Mouse (Mus musculus) embryonic fibroblast, embryonic 13.5 days (primary cell): ENCODE results near the gene Dynlt1b.
"Not testable (repeated sequence)": the region's sequence is repeated elsewhere in the genome, so short reads cannot be mapped to it uniquely, and the experiment has no call there.

Experiments used
- CTCF ChIP-seq: IDR thresholded peaks from 2 replicates; pipeline ENCODE4 v1.5.1; 2011; ENCODE audit warnings: mild to moderate bottlenecking, control low read depth, low read length, moderate library complexity, borderline replicate concordance; ENCODE audit not compliant: insufficient read depth
- POLR2A ChIP-seq: IDR thresholded peaks from 2 replicates; pipeline ENCODE4 v1.6.1; 2011; ENCODE audit warnings: low read depth, mild to moderate bottlenecking, control low read depth, low read length, moderate library complexity

DNA sequence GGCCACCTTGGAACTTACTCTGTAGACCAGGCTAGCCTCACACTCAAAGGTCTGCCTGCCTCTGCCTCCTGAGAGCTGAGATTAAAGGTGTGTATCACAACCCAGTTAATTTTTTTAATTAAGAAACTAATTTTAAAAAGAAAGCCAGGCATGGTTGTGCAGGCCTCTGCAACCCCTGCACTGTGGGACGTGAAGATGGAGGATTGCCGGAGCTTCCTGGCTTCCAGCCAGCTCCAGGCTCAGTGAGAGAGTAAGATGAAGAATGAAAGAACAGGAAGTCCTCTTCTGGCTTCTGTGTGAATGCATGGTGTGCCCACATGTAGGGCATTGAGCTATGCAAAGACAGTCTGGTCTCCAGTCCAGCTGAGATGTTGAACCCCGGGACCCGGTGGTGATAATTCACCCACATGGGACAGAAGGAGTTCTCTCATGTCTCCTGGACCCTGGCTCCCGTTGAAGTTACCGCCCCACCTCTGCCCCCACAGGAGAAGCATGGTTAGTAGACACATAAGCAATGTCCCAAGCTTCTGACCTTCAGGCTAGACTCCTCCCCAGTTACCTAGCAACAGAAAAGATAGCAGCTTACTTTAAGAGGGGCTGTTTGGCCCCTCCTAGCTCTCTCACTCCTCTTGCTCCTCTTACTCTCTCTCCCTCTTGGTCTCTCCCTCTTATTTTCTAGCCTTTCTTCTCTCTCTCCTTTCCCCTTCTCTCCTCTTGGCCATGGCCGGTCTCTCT lies 51.1 kb downstream of the Dynlt1b start:
- not testable (repeated sequence) for TF ChIP-seq CTCF, POLR2A
